Comparison of ENCODE assay signal across 8 mouse cellular contexts in the genomic region with DNA sequence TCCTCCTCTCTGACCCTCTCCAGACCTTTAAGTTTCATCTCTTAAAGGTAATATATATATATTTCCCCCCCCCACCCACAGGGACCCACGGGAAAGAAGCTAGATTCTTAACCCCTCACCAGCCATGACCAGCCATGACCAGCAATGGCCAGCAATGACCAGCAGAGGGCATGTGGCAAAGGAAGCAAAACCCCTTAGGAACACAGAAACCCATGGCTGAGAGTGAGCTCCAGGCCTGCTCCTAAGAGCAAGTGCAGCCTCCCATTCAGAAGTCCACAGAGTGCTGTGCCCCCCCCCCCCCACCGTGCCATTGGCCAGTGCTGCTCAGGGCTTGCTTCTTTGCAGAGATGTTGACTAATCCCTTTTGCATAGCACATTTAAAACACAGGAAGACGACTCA.
DNase-seq lines count a peak whose midpoint lies in the region; ATAC-seq lines count a peak whose summit lies in the region.

No protein-coding gene starts in this region.

- no peak overlapping the region for H3K27ac ChIP-seq in midbrain, embryonic 15.5 days

- WGBS in midbrain, embryonic 15.5 days: 19% methylated on average over 3 of the region's 3 CpGs

- peaks cover 7% of the 10 kb centered on the region; the same call in 1 of the 2 replicates for H3K4me1 ChIP-seq in midbrain, embryonic 15.5 days

- H3K27me3 ChIP-seq in midbrain, embryonic 15.5 days (replicated peaks): no peaks in the 10 kb centered on the region; the same call in 1 of the 2 replicates

- H3K9me3 ChIP-seq in midbrain, embryonic 15.5 days: no peaks in the 10 kb centered on the region

- ATAC-seq in granulocyte monocyte progenitor cell, adult 5-6 weeks (replicated peaks; ENCODE audit: poor library complexity, severe bottlenecking): peak; percentile 36
- ATAC-seq in midbrain, embryonic 15.5 days (replicated peaks): peak; percentile 49; the same call in 1 of the 2 replicates

- peak; percentile 53 for DNase-seq in kidney, adult 18-20 months
- DNase-seq in kidney, adult 11 months: no peak
- peak; percentile 36 for DNase-seq in MN1 (ENCODE audit: low spot score)
- peak; percentile 63 to 80 for DNase-seq in cerebellum, postnatal 25 days
- DNase-seq in left cerebral cortex, postnatal 14 days (ENCODE audit: low spot score in 2 of 2): peak; percentile 51 to 71
- DNase-seq in thymus, postnatal 4 days: peak; percentile 80

- no peaks in the 10 kb centered on the region for H3K36me3 ChIP-seq in midbrain, embryonic 15.5 days (replicated peaks)

- no peak overlapping the region for H3K4me3 ChIP-seq in midbrain, embryonic 15.5 days

- H3K9ac ChIP-seq in midbrain, embryonic 15.5 days: no peak overlapping the region

- intact Hi-C loops in left cerebral cortex, postnatal 14 days (cut with DNase I): loop anchor here (5.0 to 10.0 kb wide), 2 partner anchors 224 to 612 kb away; no protein-coding TSS in a partner anchor

- no peak overlapping the region for H3K4me2 ChIP-seq in midbrain, embryonic 15.5 days
